Mouse (Mus musculus): ENCODE measurements around the gene Sult3a2. TPM values are rescaled to one million over a fixed set of nuclear protein-coding genes. Genes with fewer than 3 reads are reported as not detected.

Sult3a2 gene
- not detected for polyA plus RNA-seq (2012; fragmentation: generic; extraction: Trizol)

DNA sequence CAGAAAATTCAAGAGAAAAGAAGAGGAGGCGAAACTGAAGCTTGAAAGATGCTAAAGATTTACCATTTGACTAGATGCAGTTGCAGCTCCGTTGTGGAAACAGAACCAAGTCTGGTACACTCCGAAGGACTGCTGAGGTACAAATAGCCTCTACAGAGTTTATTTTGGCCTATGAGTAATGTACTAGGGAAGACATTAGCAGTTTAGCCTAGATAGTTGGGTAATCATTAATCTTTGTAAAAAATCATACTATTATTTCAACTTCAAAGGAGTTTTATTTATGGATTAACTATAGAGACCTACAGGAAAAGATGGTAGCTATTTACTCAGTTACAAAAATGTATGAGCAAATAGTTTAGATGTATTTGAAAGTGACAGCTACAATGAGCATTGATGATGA, at the start of gene Sult3a2:
Gene Sult3a2, minus strand, starts transcription at position 101 of the 400 bp plus-strand sequence.

Other genes starting within 250 kb of the Sult3a2 start
- gene Clvs2, start 161.9 kb downstream of the Sult3a2 start, polyA plus RNA-seq (2012; fragmentation: generic; extraction: Trizol) = not detected
- gene Sult3a1, start 71.0 kb upstream of the Sult3a2 start, polyA plus RNA-seq (2012; fragmentation: generic; extraction: Trizol) = not detected
- gene Rsph4a, start 118.4 kb upstream of the Sult3a2 start, polyA plus RNA-seq (2012; fragmentation: generic; extraction: Trizol) = under 1 TPM in 1 of 2 experiments, not detected in 1; 0.01 TPM
- 1 to 10 TPM in 1 of 2 experiments, under 1 TPM in 1; 0.13 to 2.7 TPM for gene Zup1, start 164.6 kb upstream of the Sult3a2 start, polyA plus RNA-seq (2012; fragmentation: generic; extraction: Trizol)
- gene Rwdd1, start 232.9 kb upstream of the Sult3a2 start, polyA plus RNA-seq (2012; fragmentation: generic; extraction: Trizol) = 100 to 1,000 TPM; 114 to 120 TPM